Mouse (Mus musculus): ENCODE results near the gene Nmt1.
A peak's percentile ranks its signal among the peaks of the same experiment; 100 is the strongest.

The Nmt1 gene

GRCm38 (mm10) chr11:103111301-103111700 is 83.3 kb downstream of the Nmt1 start:
- no peak for DNase-seq (ENCODE audit: low spot score in 2 of 2)

GRCm38 (mm10) chr11:103111881-103112551 is 84.0 kb downstream of the Nmt1 start:
- no peak for DNase-seq (ENCODE audit: low spot score in 2 of 2)

- no peak for DNase-seq (ENCODE audit: low spot score in 2 of 2)
These were observed 84.5 kb downstream of the Nmt1 start for GRCm38 (mm10) chr11:103112552-103112912.

- no peak for DNase-seq (ENCODE audit: low spot score in 2 of 2)
These were observed 85.0 kb downstream of the Nmt1 start for GRCm38 (mm10) chr11:103113005-103113404.

GRCm38 (mm10) chr11:103113771-103114170 is 85.8 kb downstream of the Nmt1 start:
- DNase-seq (ENCODE audit: low spot score in 2 of 2), result no peak

- no peak for DNase-seq (ENCODE audit: low spot score in 2 of 2)
These were observed 86.4 kb downstream of the Nmt1 start for GRCm38 (mm10) chr11:103114270-103114943.

- DNase-seq (ENCODE audit: low spot score in 2 of 2), result peak; percentile 68 to 69
These were observed 87.4 kb downstream of the Nmt1 start for GRCm38 (mm10) chr11:103115163-103116007.

GRCm38 (mm10) chr11:103116008-103116818 is 88.2 kb downstream of the Nmt1 start, which contains the start of gene Hexim1:
Gene Hexim1, plus strand, starts transcription at chr11:103116231.
- DNase-seq (ENCODE audit: low spot score in 2 of 2), result peak; percentile 99 to 100

GRCm38 (mm10) chr11:103116959-103117590 is 89.1 kb downstream of the Nmt1 start:
- peak in 1 of 2 experiments; percentile 64 for DNase-seq (ENCODE audit: low spot score in 2 of 2)

- no peak for DNase-seq (ENCODE audit: low spot score in 2 of 2)
These were observed 89.6 kb downstream of the Nmt1 start for GRCm38 (mm10) chr11:103117591-103118009.

All from frontal cortex, postnatal 25 days (tissue).